Mouse (Mus musculus) Muller cell, postnatal 12 days (primary cell): ENCODE results near the gene Gabbr2.

Experiments
- DNase-seq: peaks from one replicate; pipeline ENCODE4 v3.0.0-alpha.2; 2015; ENCODE audit errors: inconsistent ontology term

Gene Gabbr2

GRCm38 (mm10) chr4:46825846-46826529 lies 165.7 kb downstream of the Gabbr2 start:
- no peak for DNase-seq

GRCm38 (mm10) chr4:46823738-46824137 lies 167.9 kb downstream of the Gabbr2 start:
- DNase-seq, result no peak

GRCm38 (mm10) chr4:46821709-46822108 lies 170.0 kb downstream of the Gabbr2 start:
- DNase-seq, result no peak

- no peak for DNase-seq
Measured at GRCm38 (mm10) chr4:46814954-46815353, 176.7 kb downstream of the Gabbr2 start.

- DNase-seq, result no peak
Measured at GRCm38 (mm10) chr4:46814236-46814635, 177.4 kb downstream of the Gabbr2 start.

GRCm38 (mm10) chr4:46811165-46811564 lies 180.5 kb downstream of the Gabbr2 start:
- DNase-seq, result no peak

- DNase-seq, result no peak
Measured at GRCm38 (mm10) chr4:46806876-46807275, 184.8 kb downstream of the Gabbr2 start.

- no peak for DNase-seq
Measured at GRCm38 (mm10) chr4:46805910-46806309, 185.8 kb downstream of the Gabbr2 start.

- no peak for DNase-seq
Measured at GRCm38 (mm10) chr4:46802386-46802785, 189.3 kb downstream of the Gabbr2 start.

- no peak for DNase-seq
Measured at GRCm38 (mm10) chr4:46799904-46800303, 191.8 kb downstream of the Gabbr2 start.

GRCm38 (mm10) chr4:46795707-46796106 lies 196.0 kb downstream of the Gabbr2 start:
- no peak for DNase-seq

- DNase-seq, result no peak
Measured at GRCm38 (mm10) chr4:46794583-46794982, 197.1 kb downstream of the Gabbr2 start.

GRCm38 (mm10) chr4:46792280-46793026 lies 199.2 kb downstream of the Gabbr2 start:
- no peak for DNase-seq

- no peak for DNase-seq
Measured at GRCm38 (mm10) chr4:46791268-46791951, 200.3 kb downstream of the Gabbr2 start.

GRCm38 (mm10) chr4:46790609-46791267 lies 200.9 kb downstream of the Gabbr2 start:
- no peak for DNase-seq

- DNase-seq, result no peak
Measured at GRCm38 (mm10) chr4:46784430-46785049, 207.1 kb downstream of the Gabbr2 start.

- no peak for DNase-seq
Measured at GRCm38 (mm10) chr4:46781109-46781508, 210.6 kb downstream of the Gabbr2 start.

- DNase-seq, result no peak
Measured at GRCm38 (mm10) chr4:46775959-46776358, 215.7 kb downstream of the Gabbr2 start.

GRCm38 (mm10) chr4:46774652-46775051 lies 217.0 kb downstream of the Gabbr2 start:
- DNase-seq, result no peak

GRCm38 (mm10) chr4:46773243-46773642 lies 218.4 kb downstream of the Gabbr2 start:
- DNase-seq, result no peak

- DNase-seq, result no peak
Measured at GRCm38 (mm10) chr4:46772591-46772990, 219.1 kb downstream of the Gabbr2 start.

- DNase-seq, result no peak
Measured at GRCm38 (mm10) chr4:46771116-46771515, 220.6 kb downstream of the Gabbr2 start.
